Mouse (Mus musculus) hindbrain, embryonic 12.5 days (tissue): ENCODE data around the gene Cks1b. TPM values are rescaled to one million over a fixed set of nuclear protein-coding genes. Genes with fewer than 3 reads are reported as not detected.

ENCODE experiments used
- ATAC-seq: fragments of 200-750 bp; cut with Nextera tagmentation; 2 replicates; pipeline ENCODE4 v1.8.0; 2017; ENCODE audit warnings: moderate TSS enrichment; ENCODE audit not compliant: low FRiP score
- H3K27ac ChIP-seq: fragments of 300-500 bp; sonication (generic); 2 replicates; pipeline ENCODE4 v1.5.1; 2016; ENCODE audit warnings: mild to moderate bottlenecking
- H3K27me3 ChIP-seq: fragments of 300-500 bp; sonication (generic); 2 replicates; pipeline ENCODE4 v1.6.1; 2016; ENCODE audit warnings: mild to moderate bottlenecking
- H3K36me3 ChIP-seq: fragments of 300-500 bp; sonication (generic); 2 replicates; pipeline ENCODE4 v1.6.1; 2016; ENCODE audit warnings: mild to moderate bottlenecking
- H3K4me1 ChIP-seq: fragments of 300-500 bp; sonication (generic); 2 replicates; pipeline ENCODE4 v1.6.1; 2016
- H3K4me2 ChIP-seq: fragments of 300-500 bp; sonication (generic); replicated peaks from 2 replicates; pipeline ENCODE4 v1.6.1; 2016; ENCODE audit warnings: mild to moderate bottlenecking
- H3K4me3 ChIP-seq: fragments of 300-500 bp; sonication (generic); 2 replicates; pipeline ENCODE4 v1.5.1; 2016; ENCODE audit warnings: mild to moderate bottlenecking
- H3K9ac ChIP-seq: fragments of 300-500 bp; sonication (generic); 2 replicates; pipeline ENCODE4 v1.6.1; 2016; ENCODE audit warnings: mild to moderate bottlenecking, moderate library complexity
- H3K9me3 ChIP-seq: fragments of 300-500 bp; sonication (generic); replicated peaks from 2 replicates; pipeline ENCODE4 v1.6.1; 2016; ENCODE audit warnings: mild to moderate bottlenecking
- WGBS: fragments of 180-500 bp; shearing (Covaris S2); methylation state at CpG from one replicate; pipeline ENCODE4 v1.1.7; 2016; 5-methylcytosine and 5-hydroxymethylcytosine counted together
- polyA plus RNA-seq: library from polyadenylated mRNA; unstranded; fragments of >200 nt; fragmentation: Nextera tagmentation; extraction: Ambion mirVana; gene quantifications from 2 replicates; pipeline ENCODE4 v1.2.1, GENCODE M21; 2016

Cks1b gene
- polyA plus RNA-seq, 1 experiment from 2014 or later = 274 TPM

DNA sequence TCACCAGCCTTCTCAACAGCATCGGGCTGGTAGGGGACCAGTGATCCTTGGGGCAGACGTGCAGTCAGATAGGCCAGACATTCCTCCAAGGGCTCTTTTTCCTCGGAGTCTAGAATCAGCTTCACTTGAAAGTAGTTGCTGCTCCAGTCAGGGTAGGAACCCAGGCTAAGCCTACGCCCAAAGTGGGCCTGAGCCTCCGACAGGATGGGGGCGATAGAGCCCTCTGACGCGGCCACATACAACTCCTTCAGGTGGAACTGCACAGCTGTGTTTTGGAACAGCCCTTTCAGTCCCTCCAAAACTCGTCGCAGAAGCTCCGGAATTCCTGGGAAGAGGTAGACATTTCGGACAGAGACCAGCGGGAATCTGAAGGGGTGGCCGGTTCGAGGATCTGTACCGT is 9.7 kb downstream of the Cks1b start:
- no peak for ATAC-seq
- WGBS = 62% methylated on average over 16 of the region's 16 CpGs
- Histone ChIP-seq H3K36me3 (peaks cover 16% of the 10 kb centered on the region), H3K4me3 (no peak overlapping the region), H3K27me3 (no peaks in the 10 kb centered on the region), H3K9me3 (no peaks in the 10 kb centered on the region), H3K27ac (no peak overlapping the region), H3K4me1 (peaks cover 15% of the 10 kb centered on the region), H3K4me2 (no peak overlapping the region), H3K9ac (no peak overlapping the region)

DNA sequence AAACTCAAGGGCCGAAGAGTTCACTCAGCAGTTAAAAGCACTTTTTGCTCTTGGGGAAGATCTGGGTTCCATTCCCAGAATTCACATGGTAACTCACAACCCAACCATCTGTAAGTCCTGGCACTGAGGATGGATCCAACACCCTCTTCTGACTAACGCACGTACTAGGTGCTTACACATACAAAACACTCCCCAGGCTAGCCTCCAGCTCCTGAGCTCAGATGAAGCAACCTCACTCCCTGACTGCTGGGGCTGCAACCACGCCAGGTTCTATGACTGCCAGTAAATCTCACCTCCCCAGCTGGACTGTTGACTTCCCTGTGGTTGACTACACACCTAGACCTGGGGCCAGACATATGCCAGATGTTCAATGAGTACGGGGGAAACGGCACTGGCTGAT is 11.3 kb downstream of the Cks1b start:
- H3K4me2 ChIP-seq = no peak overlapping the region
- no peaks in the 10 kb centered on the region for H3K27me3 ChIP-seq
- H3K36me3 ChIP-seq = peaks cover 32% of the 10 kb centered on the region
- WGBS = 92% methylated on average over 6 of the region's 6 CpGs
- no peak overlapping the region for H3K27ac ChIP-seq
- H3K4me3 ChIP-seq = no peak overlapping the region
- H3K9ac ChIP-seq = no peak overlapping the region
- no peak for ATAC-seq
- peaks cover 12% of the 10 kb centered on the region for H3K4me1 ChIP-seq
- no peaks in the 10 kb centered on the region for H3K9me3 ChIP-seq

DNA sequence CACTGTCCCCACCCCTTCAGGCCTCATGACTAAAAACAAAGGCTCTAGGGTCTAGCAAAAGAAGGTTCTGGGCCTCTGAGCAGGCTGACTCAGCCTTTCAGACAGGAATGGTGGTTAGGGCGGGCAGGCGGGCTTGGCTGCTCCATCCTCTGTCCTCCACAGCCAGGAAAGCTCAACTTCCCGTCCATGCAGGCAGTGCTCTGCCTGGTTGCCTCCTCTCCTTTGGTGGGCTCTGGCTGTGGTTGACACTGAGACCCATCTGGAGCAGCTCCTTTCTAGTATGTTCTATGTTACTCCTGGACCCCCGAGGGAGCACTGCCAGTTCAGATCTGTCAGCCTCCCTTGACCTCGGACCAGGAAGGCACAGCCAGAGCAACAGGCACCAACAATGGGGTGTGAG is 15.5 kb downstream of the Cks1b start, which contains the start of gene Lenep:
Gene Lenep (minus strand): TSS at position 101 of the 400 bp plus-strand sequence.
- H3K4me3 ChIP-seq = no peak within 1 kb of the TSS
- H3K27me3 ChIP-seq = no peaks in the 10 kb centered on the region
- no peaks in the 10 kb centered on the region for H3K4me1 ChIP-seq
- ATAC-seq = no peak
- no peak within 1 kb of the TSS for H3K27ac ChIP-seq
- H3K4me2 ChIP-seq = no peak within 1 kb of the TSS
- no peaks in the 10 kb centered on the region for H3K9me3 ChIP-seq
- 69% methylated on average over 5 of the region's 5 CpGs for WGBS
- no peak within 1 kb of the TSS for H3K9ac ChIP-seq
- H3K36me3 ChIP-seq = peaks cover 40% of the 10 kb centered on the region

DNA sequence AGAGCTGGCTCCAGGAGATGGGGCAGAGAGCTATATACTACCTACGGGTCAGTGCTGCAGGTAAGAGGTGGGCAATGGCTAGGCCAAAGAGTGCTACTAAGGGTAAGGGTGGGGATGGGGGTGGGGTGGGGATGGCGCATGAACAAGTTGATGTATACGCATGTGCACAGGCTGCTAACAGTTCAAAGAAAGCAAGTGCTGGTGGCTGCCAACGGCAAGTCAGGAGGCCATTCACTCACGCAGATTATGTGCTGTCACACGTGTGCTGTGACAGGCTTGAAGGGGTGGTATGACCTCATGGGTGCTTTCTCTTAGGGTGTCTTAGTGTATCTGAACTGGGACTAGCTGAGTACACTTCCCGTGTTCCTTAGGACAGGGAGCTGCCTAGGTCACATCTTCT is 16.9 kb downstream of the Cks1b start:
- peaks cover 40% of the 10 kb centered on the region for H3K36me3 ChIP-seq
- peaks cover 5% of the 10 kb centered on the region; the same call in 1 of the 2 replicates for H3K4me1 ChIP-seq
- H3K4me3 ChIP-seq = no peak overlapping the region
- 89% methylated on average over 7 of the region's 7 CpGs for WGBS
- no peaks in the 10 kb centered on the region for H3K9me3 ChIP-seq
- H3K27me3 ChIP-seq = peaks cover under 1% of the 10 kb centered on the region; the same call in 1 of the 2 replicates
- H3K4me2 ChIP-seq = no peak overlapping the region
- H3K9ac ChIP-seq = no peak overlapping the region
- H3K27ac ChIP-seq = no peak overlapping the region
- no peak for ATAC-seq

DNA sequence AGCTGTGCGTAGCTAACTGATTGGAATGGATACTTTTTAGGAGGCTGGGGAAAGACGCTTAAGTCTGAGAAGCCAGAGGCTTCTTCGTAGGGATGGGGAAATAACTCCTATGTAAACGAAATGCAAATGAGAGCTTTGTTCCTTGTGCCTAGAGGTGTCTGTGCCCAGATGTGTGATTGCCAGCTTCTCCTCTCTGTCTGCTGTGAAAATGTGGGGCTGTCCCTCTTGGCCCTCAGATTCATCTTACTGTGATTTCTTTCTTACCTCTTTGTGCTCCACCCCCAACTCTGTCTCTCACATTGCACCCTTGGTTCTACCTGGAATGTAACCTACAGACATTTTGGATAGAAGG is 21.6 kb downstream of the Cks1b start:
- H3K36me3 ChIP-seq = peaks cover 5% of the 10 kb centered on the region; the same call in 1 of the 2 replicates
- peaks cover 28% of the 10 kb centered on the region for H3K27me3 ChIP-seq
- ATAC-seq = no peak
- no peaks in the 10 kb centered on the region for H3K9me3 ChIP-seq
- no peak overlapping the region for H3K27ac ChIP-seq
- peak overlapping the region; percentile 55; the same call in 1 of the 2 replicates for H3K4me3 ChIP-seq
- peaks cover 47% of the 10 kb centered on the region for H3K4me1 ChIP-seq
- under 1% methylated on average over 4 of the region's 4 CpGs for WGBS
- peak overlapping the region; percentile 100 for H3K4me2 ChIP-seq
- 0 out of 2 replicates have a peak overlapping the region, but pooled peaks have one; percentile 1 for H3K9ac ChIP-seq

DNA sequence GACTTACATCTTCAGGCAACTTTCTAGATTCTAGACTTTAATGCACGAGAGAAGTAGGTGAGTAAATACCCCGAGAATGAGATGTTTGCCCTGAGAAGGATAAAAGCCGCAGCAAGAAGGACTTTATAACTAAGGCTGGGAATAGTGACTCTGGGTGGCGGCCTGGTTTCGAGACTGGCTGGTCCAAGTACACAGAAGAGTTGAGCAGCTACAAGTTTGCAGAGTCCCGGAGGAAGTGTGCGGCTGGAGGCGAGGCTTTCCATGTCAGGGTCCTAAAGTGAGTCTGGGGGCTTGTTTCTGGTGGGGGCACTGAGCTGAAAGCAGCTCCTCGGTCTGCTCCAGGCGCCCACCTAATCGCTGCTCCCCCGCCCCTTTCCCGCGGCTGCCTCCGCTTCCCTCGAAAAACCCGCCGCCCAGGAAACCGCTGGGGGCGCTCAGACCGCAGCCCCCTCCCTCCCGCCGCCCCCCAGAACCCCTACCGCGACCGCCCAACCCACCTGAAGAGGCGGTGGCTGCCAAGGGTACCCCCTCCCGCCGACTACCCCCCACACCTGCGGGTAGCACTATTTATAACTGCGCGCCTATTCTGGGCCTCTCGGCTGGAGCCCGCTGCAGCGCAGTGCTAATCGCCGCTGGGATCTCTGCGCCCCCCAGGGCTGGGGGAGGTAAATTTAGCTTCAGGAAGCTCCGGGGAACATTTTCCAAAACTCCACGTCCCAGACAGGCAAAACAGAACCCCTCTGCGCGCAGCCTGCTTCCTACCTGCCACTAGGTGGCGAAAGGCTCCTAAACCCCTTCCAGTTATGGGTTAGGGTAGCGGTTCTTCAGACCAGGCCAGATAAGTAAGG is 22.2 kb downstream of the Cks1b start:
- peaks cover 53% of the 10 kb centered on the region for H3K4me1 ChIP-seq
- no peaks in the 10 kb centered on the region for H3K36me3 ChIP-seq
- peak overlapping the region; percentile 55 for H3K4me3 ChIP-seq
- H3K27ac ChIP-seq = no peak overlapping the region
- peak overlapping the region; percentile 100 for H3K4me2 ChIP-seq
- H3K27me3 ChIP-seq = peaks cover 33% of the 10 kb centered on the region
- H3K9ac ChIP-seq = peak overlapping the region; percentile 56
- ATAC-seq = no peak
- under 1% methylated on average over 43 of the region's 44 CpGs for WGBS
- H3K9me3 ChIP-seq = no peaks in the 10 kb centered on the region

DNA sequence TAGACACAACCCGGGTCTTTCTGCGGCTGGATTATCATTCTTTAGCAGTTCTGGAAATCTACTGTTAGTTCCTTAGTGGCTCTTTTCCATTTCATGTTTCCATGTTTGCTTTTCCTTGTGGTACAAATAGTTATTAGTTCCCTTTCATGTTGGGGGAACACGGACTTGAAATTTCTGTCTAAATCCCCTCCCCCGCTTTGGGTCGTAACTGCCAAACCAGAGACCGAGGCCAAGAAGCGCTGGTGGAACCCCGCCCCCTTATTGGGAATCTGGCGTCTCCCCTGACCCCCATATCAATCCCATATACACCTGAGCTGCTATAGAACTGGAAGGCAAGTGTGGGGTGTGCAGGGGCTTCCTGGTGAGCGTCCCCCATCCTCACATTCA is 22.8 kb downstream of the Cks1b start:
- 2% methylated on average over 10 of the region's 10 CpGs for WGBS
- Histone ChIP-seq H3K36me3 (no peaks in the 10 kb centered on the region), H3K4me2 (peak overlapping the region; percentile 100), H3K9me3 (no peaks in the 10 kb centered on the region), H3K9ac (0 out of 2 replicates have a peak overlapping the region, but pooled peaks have one; percentile 32), H3K27me3 (peaks cover 39% of the 10 kb centered on the region), H3K4me3 (peak overlapping the region; percentile 55), H3K4me1 (peaks cover 59% of the 10 kb centered on the region), H3K27ac (no peak overlapping the region)
- no peak for ATAC-seq

DNA sequence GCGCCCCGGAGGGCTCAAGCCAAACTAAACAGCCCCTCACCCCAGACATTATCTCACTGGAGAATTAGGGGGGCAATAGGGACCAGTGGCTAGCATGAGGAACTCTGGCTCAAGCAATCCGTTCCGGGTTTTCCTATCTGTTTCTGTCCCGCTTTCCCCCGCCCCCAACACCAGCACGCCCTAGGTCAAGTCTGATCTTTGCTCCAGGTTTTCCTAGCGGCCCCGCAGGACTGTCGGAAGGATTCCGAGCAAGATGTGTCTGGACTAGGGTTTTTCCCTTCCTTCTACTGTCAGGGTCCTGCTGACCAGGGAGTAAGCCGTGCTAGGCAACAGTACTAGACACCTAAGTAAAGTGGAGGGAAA is 23.3 kb downstream of the Cks1b start:
- Histone ChIP-seq H3K4me2 (peak overlapping the region; percentile 100), H3K36me3 (no peaks in the 10 kb centered on the region), H3K9ac (peak overlapping the region; percentile 32; the same call in 1 of the 2 replicates), H3K27ac (no peak overlapping the region), H3K4me1 (peaks cover 62% of the 10 kb centered on the region), H3K4me3 (peak overlapping the region; percentile 55), H3K9me3 (no peaks in the 10 kb centered on the region), H3K27me3 (peaks cover 44% of the 10 kb centered on the region)
- WGBS = under 1% methylated on average over 12 of the region's 12 CpGs
- ATAC-seq = no peak; the same call in 1 of the 2 replicates

DNA sequence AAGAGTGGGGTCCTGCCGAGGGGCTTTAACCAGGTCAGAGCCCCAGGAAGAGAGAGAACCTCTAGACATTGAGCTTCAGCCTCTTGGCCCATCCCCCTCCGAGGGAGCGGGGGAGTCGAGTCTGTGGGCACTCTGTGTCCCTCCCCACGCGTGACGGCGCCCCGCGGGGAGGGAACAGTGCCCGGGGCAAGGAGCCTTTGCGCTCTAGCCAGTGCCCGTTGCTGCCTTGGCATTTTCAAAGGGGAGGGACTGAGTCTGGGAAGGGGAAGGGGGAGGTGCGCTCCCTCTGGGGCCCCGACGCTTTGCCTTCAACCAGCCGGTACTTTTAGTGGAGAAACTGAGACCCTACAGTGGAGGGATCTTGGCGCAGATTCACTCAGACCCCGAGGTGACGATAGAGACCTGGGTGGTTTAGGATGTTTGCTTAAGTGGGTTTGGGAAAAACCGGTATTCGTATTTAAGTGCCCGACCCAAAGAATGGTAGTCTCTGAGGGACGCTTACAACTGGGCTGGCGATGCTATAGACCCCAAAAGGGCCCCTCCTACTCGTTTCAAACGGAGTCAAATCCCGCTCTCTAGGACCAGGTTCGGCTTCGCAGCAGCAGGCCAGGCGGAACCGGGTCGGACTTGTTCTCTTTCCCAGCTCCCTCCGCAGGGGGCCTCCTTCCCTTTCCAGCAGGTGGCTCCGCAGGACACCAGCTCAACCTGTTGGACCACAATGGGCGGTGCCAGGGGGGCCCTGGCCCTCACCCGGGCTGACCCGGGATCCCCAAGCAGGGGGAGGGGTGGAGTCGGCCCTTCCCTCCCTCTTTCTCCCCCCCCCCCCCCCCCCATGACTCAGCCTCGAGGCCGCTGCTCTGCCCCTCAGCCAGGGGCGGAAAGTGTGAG is 23.9 kb downstream of the Cks1b start, which contains the start of gene Zbtb7b:
Gene Zbtb7b (minus strand): TSS at position 771 of the 888 bp plus-strand sequence.
- peaks cover 46% of the 10 kb centered on the region for H3K27me3 ChIP-seq

DNA sequence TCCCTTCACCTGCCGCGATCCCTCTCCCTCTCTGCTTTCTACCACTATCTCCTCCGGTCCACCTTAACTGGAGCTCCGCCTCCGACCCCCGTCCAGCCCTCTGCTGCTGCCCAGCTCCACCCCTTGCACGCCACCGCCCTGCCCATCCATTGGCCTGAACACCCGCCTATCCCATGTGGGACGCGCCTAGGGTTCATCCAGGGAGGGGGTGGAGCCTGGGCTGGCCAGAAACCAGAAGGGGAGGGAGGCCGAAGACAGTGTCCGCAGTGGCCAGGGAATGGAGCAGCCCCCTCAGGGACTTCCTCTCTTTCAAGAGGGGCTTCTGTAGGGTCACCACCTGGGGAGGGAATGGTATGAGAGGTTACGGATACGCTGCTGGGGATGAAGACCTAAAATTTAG is 24.6 kb downstream of the Cks1b start:
- ATAC-seq = peak; percentile 93
- no peaks in the 10 kb centered on the region for H3K9me3 ChIP-seq

More for the DNA sequence above, 23.9 kb downstream of the Cks1b start, which contains the start of gene Zbtb7b:
- peak within 1 kb of the TSS; percentile 71 for H3K27ac ChIP-seq
- ATAC-seq = peak; percentile 59
- under 1% methylated on average over 39 of the region's 42 CpGs for WGBS
- peak within 1 kb of the TSS; percentile 100 for H3K4me2 ChIP-seq
- peaks cover 62% of the 10 kb centered on the region for H3K4me1 ChIP-seq
- peak within 1 kb of the TSS; percentile 59 for H3K9ac ChIP-seq
- H3K4me3 ChIP-seq = peak within 1 kb of the TSS; percentile 55
- H3K9me3 ChIP-seq = no peaks in the 10 kb centered on the region
- no peaks in the 10 kb centered on the region for H3K36me3 ChIP-seq

DNA sequence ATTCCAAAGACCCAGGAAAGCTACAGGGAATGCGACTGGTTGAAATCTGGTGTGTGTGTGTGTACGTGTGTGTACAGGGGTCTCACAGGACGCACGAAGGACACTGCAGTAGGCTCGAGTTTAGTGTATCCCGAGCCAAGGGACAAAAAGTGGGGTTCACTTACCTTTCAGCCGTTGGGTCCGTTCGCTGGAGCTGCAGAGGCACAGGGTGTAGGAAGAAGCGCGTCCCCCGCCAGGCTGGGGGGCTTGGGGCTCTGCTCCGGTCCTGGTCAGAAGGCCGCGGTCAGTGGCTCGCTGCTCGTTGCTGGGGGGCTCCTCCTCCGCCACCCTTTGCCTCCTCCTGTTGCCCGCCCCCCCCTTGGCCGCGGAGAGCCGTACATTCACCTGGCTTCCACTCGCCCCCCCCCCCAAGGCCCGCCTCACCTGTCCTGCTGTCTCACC is 25.3 kb downstream of the Cks1b start:
- no peak for ATAC-seq
- Histone ChIP-seq H3K4me2 (peak overlapping the region; percentile 100), H3K4me3 (peak overlapping the region; percentile 55), H3K36me3 (no peaks in the 10 kb centered on the region), H3K4me1 (peaks cover 62% of the 10 kb centered on the region), H3K9ac (peak overlapping the region; percentile 68), H3K27ac (no peak overlapping the region), H3K27me3 (peaks cover 46% of the 10 kb centered on the region), H3K9me3 (no peaks in the 10 kb centered on the region)
- 1% methylated on average over 19 of the region's 24 CpGs for WGBS

More for the DNA sequence above, 24.6 kb downstream of the Cks1b start:
- 1% methylated on average over 15 of the region's 15 CpGs for WGBS
- Histone ChIP-seq H3K9ac (peak overlapping the region; percentile 59), H3K36me3 (no peaks in the 10 kb centered on the region), H3K4me1 (peaks cover 62% of the 10 kb centered on the region), H3K27ac (peak overlapping the region; percentile 71), H3K4me2 (peak overlapping the region; percentile 100), H3K27me3 (peaks cover 46% of the 10 kb centered on the region), H3K4me3 (peak overlapping the region; percentile 55)
